Mouse (Mus musculus): ENCODE measurements around the gene Tmem8b. TPM values are rescaled to one million over a fixed set of nuclear protein-coding genes. Genes with fewer than 3 reads are reported as not detected.

Gene Tmem8b
- total RNA-seq, 1 experiment from 2014 or later: 1.4 TPM

DNA sequence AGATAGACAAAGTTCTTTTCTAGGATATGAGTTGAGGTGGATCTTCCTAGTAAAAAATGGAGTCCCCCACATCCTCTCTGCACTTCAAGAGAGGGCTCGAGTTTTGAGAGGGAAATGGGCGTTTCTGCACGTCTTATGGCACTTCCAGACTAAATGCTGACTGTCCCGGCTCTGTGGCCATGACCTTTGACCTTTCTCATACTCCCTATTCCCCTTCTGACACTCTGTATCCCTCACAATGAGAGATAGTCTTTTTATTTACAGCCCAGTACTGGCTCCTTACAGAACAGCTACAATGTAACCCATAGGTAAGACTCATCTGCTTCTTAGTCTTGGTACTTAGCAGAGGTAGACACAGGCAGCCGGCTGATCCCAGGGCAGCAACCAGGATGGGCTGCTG lies 72.8 kb downstream of the Tmem8b start:
- ATAC-seq (replicated peaks; ENCODE audit: low read depth, poor library complexity, severe bottlenecking): no peak

Other genes with a start within 250 kb of the Tmem8b start
- not detected in 2 replicates for gene Fam166b, start 239.8 kb upstream of the Tmem8b start, total RNA-seq (2017)
- 4.8 and 8.2 TPM in 2 replicates for gene Tesk1, start 227.0 kb upstream of the Tmem8b start, total RNA-seq (2017)
- 20.8 and 33.3 TPM in 2 replicates for gene Cd72, start 214.3 kb upstream of the Tmem8b start, total RNA-seq (2017)
- not detected in 2 replicates for gene Sit1, start 185.2 kb upstream of the Tmem8b start, total RNA-seq (2017)
- gene Ccdc107, start 176.1 kb upstream of the Tmem8b start, total RNA-seq (2017): 50.5 and 62.2 TPM in 2 replicates
- 46.1 and 64.5 TPM in 2 replicates for gene Arhgef39, start 169.3 kb upstream of the Tmem8b start, total RNA-seq (2017)
- gene Car9, start 162.0 kb upstream of the Tmem8b start, total RNA-seq (2017): 7.3 and 8.3 TPM in 2 replicates
- 8.4 and 10.7 TPM in 2 replicates for gene Tpm2, start 145.2 kb upstream of the Tmem8b start, total RNA-seq (2017)
- 20.5 and 22.7 TPM in 2 replicates for gene Creb3, start 106.6 kb upstream of the Tmem8b start, total RNA-seq (2017)
- gene Tln1, start 106.3 kb upstream of the Tmem8b start, total RNA-seq (2017): 262 and 295 TPM in 2 replicates
- 14.4 and 35.2 TPM in 2 replicates for gene Rgp1, start 90.3 kb upstream of the Tmem8b start, total RNA-seq (2017)
- gene Gba2, start 90.1 kb upstream of the Tmem8b start, total RNA-seq (2017): 10.2 and 11.8 TPM in 2 replicates
- not detected in 2 replicates for gene Msmp, start 84.5 kb upstream of the Tmem8b start, total RNA-seq (2017)
- gene Npr2, start 37.0 kb upstream of the Tmem8b start, total RNA-seq (2017): 0.39 and 0.96 TPM in 2 replicates
- gene Spag8, start 15.4 kb upstream of the Tmem8b start, total RNA-seq (2017): not detected in 2 replicates
- 34.1 and 56.1 TPM in 2 replicates for gene Hint2, start 12.5 kb upstream of the Tmem8b start, total RNA-seq (2017)
- 0.55 and 0.92 TPM in 2 replicates for gene Fam221b, start 174 bp downstream of the Tmem8b start, total RNA-seq (2017)
- not detected in 2 replicates for gene Olfr70, start 31.8 kb downstream of the Tmem8b start, total RNA-seq (2017)
- not detected in 2 replicates for gene Olfr71, start 41.3 kb downstream of the Tmem8b start, total RNA-seq (2017)
- gene Hrct1, start 58.2 kb downstream of the Tmem8b start, total RNA-seq (2017): not detected in 2 replicates
- gene Spaar, start 61.1 kb downstream of the Tmem8b start, total RNA-seq (2017): not detected in 2 replicates
- not detected in 2 replicates for gene Olfr159, start 102.0 kb downstream of the Tmem8b start, total RNA-seq (2017)
- gene Olfr156, start 154.9 kb downstream of the Tmem8b start, total RNA-seq (2017): not detected in 2 replicates
- not detected in 2 replicates for gene Olfr157, start 171.2 kb downstream of the Tmem8b start, total RNA-seq (2017)
- not detected in 2 replicates for gene Olfr155, start 182.6 kb downstream of the Tmem8b start, total RNA-seq (2017)
- gene Reck, start 206.6 kb downstream of the Tmem8b start, total RNA-seq (2017): 0.82 and 1.9 TPM in 2 replicates

Data from common myeloid progenitor, adult 5-6 weeks (primary cell).